Mouse (Mus musculus): ENCODE data around the gene Midn.

Gene Midn

DNA sequence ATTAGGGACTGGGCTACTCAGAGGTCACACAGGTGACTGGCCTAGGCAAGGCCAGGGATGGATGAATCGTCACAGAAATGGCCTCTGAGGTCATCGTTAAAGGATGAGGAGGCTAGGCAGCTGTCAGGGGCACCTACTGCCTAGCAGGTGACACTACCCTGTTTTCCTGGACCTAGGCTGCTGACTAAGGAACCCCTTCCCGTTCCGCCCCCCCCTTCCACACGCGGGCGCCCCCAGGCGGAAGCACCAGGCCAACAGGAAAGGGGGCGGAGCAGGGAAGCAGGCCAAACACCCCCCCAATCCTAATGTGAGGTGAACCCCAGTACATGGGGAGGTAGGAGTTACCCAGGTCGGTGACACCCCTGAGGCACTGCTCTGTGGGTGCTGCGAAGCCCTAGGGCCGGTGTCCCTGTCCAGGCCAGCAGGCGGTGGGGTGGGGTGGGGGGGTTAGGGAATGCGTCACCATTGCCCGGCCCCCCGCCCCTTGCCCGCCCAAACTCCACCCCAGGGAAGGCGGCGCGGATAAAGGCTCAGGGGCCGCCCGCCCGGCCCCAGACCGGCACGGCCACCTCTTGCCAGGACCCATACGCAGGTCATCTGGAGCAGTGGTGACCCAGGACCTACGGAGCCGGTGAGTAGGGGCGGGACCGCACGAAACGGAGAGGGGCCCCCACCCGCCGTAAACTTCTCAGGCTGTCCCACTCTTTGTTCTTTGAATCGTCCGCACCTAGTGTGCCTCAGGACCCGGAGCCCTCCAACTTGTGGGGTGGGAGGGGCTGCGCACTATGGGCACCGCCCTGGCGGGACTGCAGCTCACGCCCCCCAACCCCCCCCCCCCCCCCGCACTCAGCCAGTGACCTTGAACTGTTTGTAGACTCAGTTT, at the start of gene Midn:
Gene Midn (plus strand): TSS at position 554 of the 883 bp plus-strand sequence.
- no peak for DNase-seq (ENCODE audit: low spot score in 2 of 2)

DNA sequence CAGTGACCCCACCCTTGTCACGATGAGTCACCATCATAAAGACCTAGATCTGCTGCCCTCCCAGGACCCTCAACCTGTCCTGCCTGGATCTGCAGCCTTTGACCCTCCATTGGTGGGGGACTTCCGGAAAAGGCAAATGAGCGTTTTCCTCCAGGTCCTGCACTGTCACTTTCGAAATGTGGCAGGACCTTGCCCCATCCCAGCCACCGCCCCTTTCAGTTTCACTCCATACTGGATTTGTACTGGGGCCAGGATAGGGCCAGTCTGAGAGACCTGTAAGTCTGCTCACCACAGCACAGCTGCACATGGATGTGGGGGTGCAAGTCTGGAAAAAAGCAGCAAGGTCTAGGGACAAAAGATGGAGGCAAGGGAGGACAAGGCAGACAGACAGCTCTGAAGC, 49.4 kb upstream of the Midn start:
- no peak for DNase-seq (ENCODE audit: low spot score in 2 of 2)

DNA sequence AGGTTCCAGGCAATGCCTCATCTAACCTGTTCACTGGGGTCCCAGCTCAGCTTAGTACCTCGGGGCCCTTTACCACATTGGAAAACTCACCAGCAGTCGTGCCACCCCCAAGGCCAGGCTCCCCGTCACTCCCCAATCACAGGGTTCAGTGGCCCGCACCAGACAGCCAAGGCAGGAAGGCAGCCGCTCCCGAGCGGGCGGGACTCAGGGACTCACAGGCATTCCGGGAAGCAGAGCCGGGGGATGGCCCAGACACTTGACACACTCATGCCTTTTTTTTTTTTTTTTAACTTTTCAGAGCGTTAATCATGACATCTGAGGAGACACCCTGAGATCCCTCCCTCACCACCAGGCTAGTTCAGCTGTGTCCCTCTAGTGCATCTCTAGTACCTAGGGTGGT, 47.1 kb upstream of the Midn start:
- no peak for DNase-seq (ENCODE audit: low spot score in 2 of 2)

- DNase-seq (ENCODE audit: low spot score in 2 of 2), result peak; percentile 61 to 71
Observed at GRCm38 (mm10) chr10:80102216-80102915, 45.7 kb upstream of the Midn start.

DNA sequence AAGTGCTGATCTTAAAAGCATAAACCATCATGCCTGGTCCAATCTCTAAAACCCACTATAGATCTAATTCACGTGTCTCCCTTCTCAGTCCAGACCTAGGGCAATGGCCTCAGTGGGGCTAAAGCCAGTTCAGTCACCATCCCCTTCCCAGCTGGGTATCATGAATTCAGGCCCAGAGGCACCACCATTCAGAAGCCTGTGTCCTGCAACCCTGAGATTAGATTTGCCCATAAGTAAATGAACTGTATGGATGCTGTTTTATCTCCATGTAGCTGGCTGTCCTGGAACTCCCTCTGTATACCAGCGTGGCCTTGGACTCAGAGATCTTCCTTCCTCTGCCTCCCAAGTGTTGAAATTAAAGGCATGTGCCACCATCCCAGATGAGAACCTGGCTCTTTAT, 45.0 kb upstream of the Midn start:
- DNase-seq (ENCODE audit: low spot score in 2 of 2), result no peak

GRCm38 (mm10) chr10:80104181-80104580, 43.9 kb upstream of the Midn start:
- DNase-seq (ENCODE audit: low spot score in 2 of 2), result no peak

DNA sequence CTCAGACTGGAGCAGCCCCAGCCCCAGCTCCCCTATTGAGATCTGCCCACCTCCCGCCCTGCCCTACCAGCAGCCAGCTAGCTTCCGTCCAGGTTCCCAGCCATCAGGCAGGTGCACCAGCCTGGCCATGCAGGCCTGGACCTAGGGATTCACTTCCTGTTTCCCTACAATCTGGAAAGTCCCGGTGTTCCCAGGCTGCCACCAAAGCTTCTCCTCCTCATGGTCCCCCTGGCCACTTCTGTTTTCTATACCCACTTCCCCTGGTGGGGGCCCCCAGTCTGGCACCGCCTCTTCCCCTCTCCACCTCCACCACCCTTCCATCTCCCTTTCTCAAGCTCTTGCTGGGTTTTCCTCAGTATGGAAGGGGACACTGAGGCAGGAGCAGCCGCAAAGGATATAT, 42.6 kb upstream of the Midn start, which contains the start of gene Sbno2:
Gene Sbno2 (minus strand): TSS at position 112 of the 400 bp plus-strand sequence.
- no peak for DNase-seq (ENCODE audit: low spot score in 2 of 2)

DNA sequence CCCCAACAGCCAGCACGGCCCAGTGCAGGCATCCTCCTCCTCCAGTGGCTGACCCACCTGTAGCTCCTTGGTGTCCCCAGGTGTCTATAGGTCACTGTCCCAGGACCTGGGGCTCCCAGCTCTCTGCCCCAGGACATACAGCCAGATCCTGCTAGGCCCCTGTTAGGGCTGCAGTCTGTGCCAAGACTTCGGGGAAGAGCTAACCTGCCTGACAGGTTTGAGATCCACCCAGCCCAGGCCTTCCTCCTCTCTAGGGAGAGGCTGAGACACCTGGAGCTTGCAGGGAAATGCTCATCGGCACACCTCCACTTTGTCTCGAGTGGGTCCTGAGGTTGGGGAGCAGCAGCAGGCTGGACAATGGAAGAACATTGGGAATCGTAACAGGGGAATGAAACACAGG, 42.1 kb upstream of the Midn start:
- no peak for DNase-seq (ENCODE audit: low spot score in 2 of 2)

DNA sequence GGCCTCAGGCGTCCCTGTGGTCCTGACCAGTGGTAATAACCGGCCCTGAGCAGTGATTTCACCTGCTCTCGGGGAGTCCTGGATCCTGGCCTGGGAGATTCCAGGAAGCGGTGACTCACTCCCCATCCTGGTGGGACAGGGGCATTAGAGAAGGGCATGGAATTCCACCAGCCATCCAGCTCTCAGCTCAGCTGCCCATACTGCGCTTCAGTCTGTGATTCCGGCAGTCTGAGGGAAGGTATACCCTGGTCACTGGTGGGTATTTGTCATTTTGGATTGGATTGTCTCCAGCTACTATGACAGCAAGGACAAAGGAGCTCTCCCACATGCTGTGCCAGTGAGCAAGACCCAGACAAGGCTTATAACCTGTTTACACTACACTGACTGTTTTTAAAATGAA, 40.4 kb upstream of the Midn start:
- no peak for DNase-seq (ENCODE audit: low spot score in 2 of 2)

- DNase-seq (ENCODE audit: low spot score in 2 of 2), result peak; percentile 78 to 81
Observed at GRCm38 (mm10) chr10:80114341-80115284, 33.5 kb upstream of the Midn start.

- peak; percentile 100 for DNase-seq (ENCODE audit: low spot score in 2 of 2)
Observed at GRCm38 (mm10) chr10:80115290-80115943, 32.7 kb upstream of the Midn start, which contains the start of gene Stk11. Gene Stk11, plus strand, starts transcription at chr10:80115803.

DNA sequence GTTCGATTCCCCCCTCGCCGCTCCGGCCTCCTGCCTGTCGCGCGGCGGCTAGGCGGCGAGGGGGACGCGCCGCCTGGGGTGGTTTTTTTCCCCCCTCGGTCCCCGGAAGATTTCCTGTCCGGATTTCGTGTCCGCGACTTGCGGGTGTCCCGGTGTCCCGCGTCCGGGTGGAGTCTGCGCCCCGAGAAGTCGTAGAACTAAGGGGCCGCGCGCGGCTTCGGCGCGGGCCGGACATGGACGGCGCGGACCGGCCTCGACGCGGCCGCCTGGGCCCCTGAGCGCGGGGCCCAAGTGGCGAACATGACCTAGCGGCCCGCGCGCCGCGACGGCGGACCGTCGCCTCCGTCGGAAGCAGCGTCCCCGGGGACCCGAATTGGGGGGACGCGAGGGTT, 32.1 kb upstream of the Midn start:
- no peak for DNase-seq (ENCODE audit: low spot score in 2 of 2)

DNA sequence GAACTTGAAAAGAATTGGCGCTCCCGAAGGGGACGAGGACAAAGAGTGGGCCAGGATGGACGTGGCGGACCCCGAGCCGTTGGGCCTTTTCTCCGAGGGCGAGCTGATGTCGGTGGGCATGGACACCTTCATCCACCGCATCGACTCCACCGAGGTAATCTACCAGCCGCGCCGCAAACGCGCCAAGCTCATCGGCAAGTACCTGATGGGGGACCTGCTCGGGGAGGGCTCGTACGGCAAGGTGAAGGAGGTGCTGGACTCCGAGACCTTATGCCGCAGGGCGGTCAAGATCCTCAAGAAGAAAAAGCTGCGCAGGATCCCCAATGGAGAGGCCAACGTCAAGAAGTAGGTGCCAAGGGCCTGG, 31.5 kb upstream of the Midn start:
- no peak for DNase-seq (ENCODE audit: low spot score in 2 of 2)

DNA sequence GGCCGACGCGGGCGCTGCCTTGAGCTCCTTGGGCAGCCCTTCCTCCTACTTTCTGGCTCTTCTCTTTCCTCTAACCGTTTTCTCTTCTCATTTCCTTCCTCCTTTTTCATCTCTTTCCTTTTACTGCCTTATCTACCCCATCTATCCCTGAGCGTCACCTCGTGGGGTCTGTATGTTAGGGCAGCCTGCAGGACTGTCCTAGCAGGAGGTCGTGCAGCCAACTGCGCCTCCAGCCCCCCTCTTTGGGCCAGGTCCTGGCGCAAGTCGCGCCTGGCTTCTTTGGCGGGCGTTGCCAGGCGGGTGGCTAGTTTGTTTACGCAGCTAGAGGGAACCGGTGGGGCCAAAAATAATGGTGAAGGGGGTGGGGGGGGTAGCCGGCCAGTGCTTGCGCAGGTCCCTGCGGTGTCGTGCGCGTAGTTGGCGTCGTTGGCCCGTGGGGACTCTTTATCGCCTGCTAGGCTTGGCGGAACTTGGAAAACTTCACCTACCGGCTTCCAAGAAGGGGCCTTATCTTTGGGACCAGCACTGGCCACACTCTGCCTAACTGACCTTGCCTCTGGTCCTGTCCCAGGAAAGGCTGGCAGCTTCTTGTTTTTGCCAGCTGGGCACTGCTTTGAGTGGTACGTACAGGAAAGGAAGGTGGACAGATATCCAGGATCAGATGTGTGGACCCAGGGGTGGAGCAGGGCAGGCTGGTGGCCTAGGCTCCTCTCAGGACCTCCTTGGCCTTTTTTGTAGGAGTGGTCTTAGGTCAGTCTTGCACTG, 31.0 kb upstream of the Midn start:
- no peak for DNase-seq (ENCODE audit: low spot score in 2 of 2)

DNA sequence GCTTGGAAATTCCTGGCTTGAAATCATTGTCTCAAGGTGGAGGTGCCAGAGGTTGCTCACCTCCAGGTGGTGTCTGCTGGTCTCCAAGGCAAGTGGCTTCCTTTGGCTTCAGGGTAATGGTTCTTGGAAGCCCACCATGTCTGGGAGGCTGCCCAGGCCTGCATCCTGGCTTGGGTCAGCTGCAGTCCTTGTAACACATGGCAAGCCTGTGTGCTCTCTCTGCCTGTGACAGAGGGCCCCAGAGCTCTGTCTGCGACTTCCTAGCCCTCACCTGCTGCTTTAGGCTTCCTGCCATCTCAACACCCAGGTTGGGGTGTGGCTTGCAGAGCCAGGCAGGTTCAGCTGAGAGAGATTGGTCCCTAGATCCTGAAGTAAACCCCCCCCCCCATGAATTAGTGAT, 30.3 kb upstream of the Midn start:
- DNase-seq (ENCODE audit: low spot score in 2 of 2), result no peak

GRCm38 (mm10) chr10:80118552-80118951, 29.5 kb upstream of the Midn start:
- DNase-seq (ENCODE audit: low spot score in 2 of 2), result no peak

DNA sequence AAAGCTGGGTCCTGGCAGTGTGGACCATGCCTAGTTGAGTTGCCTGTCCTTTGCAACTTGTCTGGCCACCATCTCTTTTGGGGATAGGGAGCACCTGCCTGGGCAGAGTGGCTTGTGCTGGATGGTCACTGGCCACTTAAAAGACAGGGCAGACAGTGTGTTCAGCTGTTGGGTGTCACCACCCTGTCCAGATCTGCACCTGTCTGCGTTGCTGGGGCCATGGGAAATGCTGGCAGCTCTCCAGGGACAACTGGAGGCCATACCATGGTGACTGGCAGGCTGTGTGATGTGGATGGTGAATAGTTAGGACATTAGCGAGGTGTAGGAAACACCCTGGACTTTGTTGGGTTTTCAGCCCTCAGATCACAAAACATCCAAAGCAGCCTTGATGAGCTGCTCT, 27.9 kb upstream of the Midn start:
- DNase-seq (ENCODE audit: low spot score in 2 of 2), result no peak

DNA sequence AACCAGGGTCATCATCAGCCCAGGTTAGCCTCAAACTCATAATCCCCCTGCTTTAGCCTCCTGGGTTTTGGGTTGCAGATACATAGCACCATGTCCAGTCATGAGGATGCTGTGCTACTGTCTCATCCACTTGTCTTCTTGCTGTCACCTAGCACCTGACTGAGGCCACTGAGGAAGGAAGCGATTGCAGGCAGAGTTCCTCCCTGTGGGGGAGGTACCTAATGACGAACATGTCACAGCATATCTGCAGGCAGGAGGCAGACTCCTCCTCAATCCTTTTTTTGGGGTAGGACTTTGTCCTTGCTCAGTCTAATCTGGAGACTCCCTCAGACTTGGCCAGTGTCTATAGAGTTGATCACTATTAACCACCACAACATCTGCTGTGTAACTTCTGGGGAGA, 26.4 kb upstream of the Midn start:
- DNase-seq (ENCODE audit: low spot score in 2 of 2), result no peak

- DNase-seq (ENCODE audit: low spot score in 2 of 2), result no peak
Observed at GRCm38 (mm10) chr10:80123932-80124562, 24.0 kb upstream of the Midn start.

GRCm38 (mm10) chr10:80127920-80128319, 20.2 kb upstream of the Midn start:
- no peak for DNase-seq (ENCODE audit: low spot score in 2 of 2)

All from right cerebral cortex, postnatal 36 days (tissue).